Mouse (Mus musculus) C2C12 (cell line): ENCODE measurements around the gene H2-M10.6.
A peak's percentile ranks its signal among the peaks of the same experiment; 100 is the strongest.
"Not testable (repeated sequence)": the region's sequence is repeated elsewhere in the genome, so short reads cannot be mapped to it uniquely, and the experiment has no call there.

Experiments used
- CEBPB ChIP-seq: IDR thresholded peaks from one replicate; pipeline ENCODE4 v1.6.1; 2011; ENCODE audit warnings: low read depth, mild to moderate bottlenecking, control low read depth, moderate library complexity
- CTCF ChIP-seq: IDR thresholded peaks from one replicate; pipeline ENCODE4 v1.5.1; 2011; ENCODE audit not compliant: control insufficient read depth, insufficient read depth, insufficient read length

GRCm38 (mm10) chr17:36826002-36826401 lies 14.0 kb downstream of the H2-M10.6 start:
- peak; percentile 37 for TF ChIP-seq CTCF
- TF ChIP-seq CEBPB: not testable (repeated sequence)
